Mouse (Mus musculus) ovary, postnatal 36 days (tissue): ENCODE measurements around the gene Gpr152.
A peak's percentile ranks its signal among the peaks of the same experiment; 100 is the strongest.

ENCODE experiments used
- DNase-seq: peaks from one replicate; pipeline ENCODE4 v3.0.0; 2022; ENCODE audit warnings: low spot score, mixed read lengths

The Gpr152 gene

GRCm38 (mm10) chr19:4139446-4139845 lies at the start of gene Gpr152:
TSS of gene Gpr152 (plus strand) at chr19:4139787.
- no peak for DNase-seq

GRCm38 (mm10) chr19:4090446-4090845 lies 49.1 kb upstream of the Gpr152 start:
- no peak for DNase-seq

- DNase-seq, result no peak
Measured at GRCm38 (mm10) chr19:4091383-4091782, 48.2 kb upstream of the Gpr152 start.

- no peak for DNase-seq
Measured at GRCm38 (mm10) chr19:4092750-4093149, 46.8 kb upstream of the Gpr152 start.

GRCm38 (mm10) chr19:4093772-4094171 lies 45.8 kb upstream of the Gpr152 start:
- DNase-seq, result no peak

- DNase-seq, result no peak
Measured at GRCm38 (mm10) chr19:4094348-4094747, 45.2 kb upstream of the Gpr152 start.

- DNase-seq, result no peak
Measured at GRCm38 (mm10) chr19:4094774-4095303, 44.7 kb upstream of the Gpr152 start.

GRCm38 (mm10) chr19:4095802-4096201 lies 43.8 kb upstream of the Gpr152 start:
- DNase-seq, result no peak

GRCm38 (mm10) chr19:4096642-4097440 lies 42.7 kb upstream of the Gpr152 start, which contains the start of gene Cdk2ap2:
TSS of gene Cdk2ap2 (plus strand) at chr19:4097182.
- DNase-seq, result peak; percentile 100

GRCm38 (mm10) chr19:4097441-4097825 lies 42.2 kb upstream of the Gpr152 start:
- no peak for DNase-seq

- DNase-seq, result no peak
Measured at GRCm38 (mm10) chr19:4098426-4098825, 41.2 kb upstream of the Gpr152 start.

- DNase-seq, result peak; percentile 90
Measured at GRCm38 (mm10) chr19:4099056-4099455, 40.5 kb upstream of the Gpr152 start.

- peak; percentile 82 for DNase-seq
Measured at GRCm38 (mm10) chr19:4099837-4100717, 39.5 kb upstream of the Gpr152 start, which contains the start of gene Pitpnm1. TSS of gene Pitpnm1 (plus strand) at chr19:4099998.

GRCm38 (mm10) chr19:4100718-4101261 lies 38.8 kb upstream of the Gpr152 start:
- DNase-seq, result peak; percentile 67

- DNase-seq, result no peak
Measured at GRCm38 (mm10) chr19:4101466-4101865, 38.1 kb upstream of the Gpr152 start.

GRCm38 (mm10) chr19:4102049-4102448 lies 37.5 kb upstream of the Gpr152 start:
- DNase-seq, result no peak

GRCm38 (mm10) chr19:4102626-4103025 lies 37.0 kb upstream of the Gpr152 start:
- no peak for DNase-seq

- no peak for DNase-seq
Measured at GRCm38 (mm10) chr19:4103294-4103693, 36.3 kb upstream of the Gpr152 start.

- DNase-seq, result no peak
Measured at GRCm38 (mm10) chr19:4103792-4104191, 35.8 kb upstream of the Gpr152 start.

- no peak for DNase-seq
Measured at GRCm38 (mm10) chr19:4104675-4105194, 34.9 kb upstream of the Gpr152 start.

GRCm38 (mm10) chr19:4106654-4107053 lies 32.9 kb upstream of the Gpr152 start:
- DNase-seq, result no peak

GRCm38 (mm10) chr19:4108535-4108934 lies 31.1 kb upstream of the Gpr152 start:
- no peak for DNase-seq
